In the genomic region with DNA sequence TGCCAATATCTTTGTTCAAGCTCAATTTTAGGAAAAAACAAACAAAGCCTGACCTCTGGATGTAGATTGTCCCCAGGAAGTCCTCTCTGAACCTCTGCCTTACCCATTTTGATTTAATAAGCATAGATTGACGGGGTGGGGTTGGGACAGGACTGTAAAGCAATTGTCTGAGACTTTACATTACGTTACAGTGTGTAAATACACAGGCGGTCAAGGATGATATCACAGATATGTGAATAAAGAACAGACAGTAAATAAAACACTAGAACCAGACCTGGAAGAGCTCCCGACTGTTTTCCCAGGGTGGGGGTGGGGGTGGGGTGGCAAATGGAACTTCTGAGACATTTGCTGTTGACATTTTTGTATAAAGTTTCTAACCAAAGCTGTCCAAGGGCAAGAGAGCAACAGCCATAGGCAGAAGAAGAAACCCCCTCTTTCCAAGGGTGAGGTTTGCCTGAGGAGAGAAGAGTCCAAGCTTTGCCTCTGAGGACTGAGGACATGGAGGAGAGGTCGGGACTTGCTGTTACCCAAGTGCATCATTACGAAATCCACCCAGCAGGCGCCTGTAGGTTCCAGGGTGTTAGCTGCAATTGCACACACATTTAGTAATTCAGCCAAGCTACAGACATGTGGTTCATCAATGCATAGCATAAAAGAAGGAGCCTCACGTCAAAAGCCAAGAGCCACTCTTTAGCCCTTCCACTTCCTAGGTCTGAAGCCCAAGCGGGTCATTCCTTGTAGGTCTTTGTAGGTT, we compare ENCODE assay signal across 17 mouse cellular contexts. TPM values are rescaled to one million over a fixed set of nuclear protein-coding genes. Genes with fewer than 3 reads are reported as not detected.
DNase-seq lines count a peak whose midpoint lies in the region; ATAC-seq and TF ChIP-seq lines count a peak whose summit lies in the region.
"Had no signal": no experiment of that assay in that cellular context is flagged by ENCODE, and none has a peak within 500 bp of the region (broad histone marks: within the 10 kb centered on the region; RNA-seq: fewer than 3 reads in every experiment).

No protein-coding gene starts in this region.

- ATAC-seq in granulocyte monocyte progenitor cell, adult 5-6 weeks (replicated peaks; ENCODE audit: poor library complexity, severe bottlenecking), result peak; percentile 91
- ATAC-seq: midbrain, embryonic 15.5 days had no signal

- intact Hi-C loops in gastrocnemius, adult 2 months (cut with DNase I), result no loop called here

- H3K27ac ChIP-seq in gastrocnemius, adult 2 months, result peak overlapping the region; percentile 31; the same call in 1 of the 2 replicates
- H3K27ac ChIP-seq: embryonic facial prominence, embryonic 12.5 days; heart, embryonic 10.5 days; layer of hippocampus, adult 2 months; limb, embryonic 15.5 days; midbrain, embryonic 15.5 days; neural tube, embryonic 13.5 days had no signal

- H3K4me3 ChIP-seq in gastrocnemius, adult 2 months, result no peak overlapping the region
- H3K4me3 ChIP-seq: embryonic facial prominence, embryonic 12.5 days; heart, embryonic 10.5 days; layer of hippocampus, adult 2 months; limb, embryonic 15.5 days; midbrain, embryonic 15.5 days; neural tube, embryonic 13.5 days had no signal

- DNase-seq in gastrocnemius, adult 2 months, result no peak
- DNase-seq in gastrocnemius, postnatal 10 days, result no peak
- DNase-seq in MN1 (ENCODE audit: low spot score), result peak; percentile 54
- peak; percentile 67 for DNase-seq in lung, postnatal 14 days
- no peak for DNase-seq in spleen, adult 12 weeks (ENCODE audit: low spot score)
- DNase-seq in retina, postnatal 1 day, result no peak
- no peak for DNase-seq in layer of hippocampus, postnatal 14 days (ENCODE audit: low spot score in 2 of 2)
- DNase-seq: cerebellum, adult 9-11 months; heart, postnatal 4 days; kidney, adult 9 months had no signal

- no peak for TF ChIP-seq CTCF in gastrocnemius, adult 2 months (IDR thresholded peaks at IDR 0.05)

RNA-seq across cellular contexts. Expression of a gene that starts 7.3 kb away (rescaled TPM):
- total RNA-seq in gastrocnemius, adult 2 months (2021), result 100 to 1,000 TPM in 1 of 2 experiments, 10 to 100 TPM in 1; 33.5 to 115 TPM
- total RNA-seq in gastrocnemius, postnatal 10 days (2021), result 10 to 100 TPM; 80.5 to 82.4 TPM
- 75.2 and 78.3 TPM in 2 replicates for total RNA-seq in granulocyte monocyte progenitor cell, adult 5-6 weeks (2014; fragmentation: Nextera tagmentation)
- 64.8 and 67.6 TPM in 2 replicates for total RNA-seq in granulocyte monocyte progenitor cell, adult 5-6 weeks (2017)
- total RNA-seq in layer of hippocampus, postnatal 14 days (2021), result 100 to 1,000 TPM; 387 to 396 TPM

Comparison
In these comparisons a context has a peak if more than half of its experiments do, and no peak if none do; other contexts are left out.
1. DNase-seq: peak in MN1 (single experiment) and lung, postnatal 14 days (single experiment); none in gastrocnemius, adult 2 months (single experiment), gastrocnemius, postnatal 10 days (single experiment), spleen, adult 12 weeks (single experiment), retina, postnatal 1 day (single experiment) and layer of hippocampus, postnatal 14 days (0 of 2).